Mouse (Mus musculus) NIH3T3 (cell line): Measurements from ENCODE around the gene Sfta2.
A peak's percentile ranks its signal among the peaks of the same experiment; 100 is the strongest.

Experiments used
- DNase-seq: peaks from one replicate; pipeline ENCODE4 v3.0.0-alpha.2; 2012; ENCODE audit warnings: low read depth

Sfta2 gene

DNA sequence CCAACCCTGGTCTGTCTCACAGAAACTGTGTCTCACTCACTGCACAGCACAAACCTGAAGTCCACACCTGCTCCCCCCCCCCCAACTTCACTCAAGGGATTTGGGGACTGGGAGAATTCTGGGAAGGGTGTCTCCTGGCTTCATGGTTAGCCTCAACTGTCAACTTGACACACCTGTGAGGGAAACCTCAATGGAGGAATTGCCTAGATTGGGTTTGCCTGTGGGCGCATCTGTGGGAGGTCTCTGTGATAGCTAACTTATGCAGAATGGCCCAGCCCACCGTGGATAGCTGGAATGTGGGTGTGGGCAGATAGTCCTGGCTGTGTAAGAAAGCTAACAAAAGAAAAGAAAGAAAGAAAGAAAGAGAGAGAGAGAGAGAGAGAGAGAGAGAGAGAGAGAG, at the start of gene Sfta2:
Gene Sfta2, plus strand, starts transcription at position 301 of the 400 bp plus-strand sequence.
- DNase-seq, result no peak

DNA sequence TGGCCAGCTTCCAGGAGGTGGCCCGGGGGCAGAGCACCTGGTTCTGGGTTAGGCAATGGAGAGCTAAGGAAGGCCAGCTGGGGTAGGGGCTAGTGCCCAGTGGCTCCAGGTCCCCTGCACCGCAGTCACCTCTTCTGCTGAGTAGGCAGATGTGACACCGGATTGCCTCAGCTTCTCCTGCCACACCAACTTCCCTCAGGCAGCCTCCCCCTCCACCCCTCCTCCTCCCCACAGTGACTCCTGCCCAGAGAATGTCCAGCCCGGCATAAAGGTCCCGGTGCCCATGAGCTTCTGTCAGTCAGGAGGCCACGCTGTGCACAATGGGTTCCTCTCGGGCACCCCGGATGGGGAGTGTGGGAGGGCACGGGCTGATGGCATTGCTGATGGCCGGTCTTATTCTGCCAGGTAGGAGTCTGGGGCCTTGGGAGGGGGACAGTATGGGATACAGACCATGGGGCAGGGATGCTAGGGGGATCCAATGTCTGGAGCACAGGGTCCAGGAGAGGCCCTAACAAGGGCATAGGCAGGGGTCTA, 49.4 kb upstream of the Sfta2 start, which contains the start of gene Cdsn:
Gene Cdsn, plus strand, starts transcription at position 248 of the 534 bp plus-strand sequence.
- DNase-seq, result peak; percentile 63

GRCm38 (mm10) chr17:35554321-35554720, 47.0 kb upstream of the Sfta2 start:
- no peak for DNase-seq

DNA sequence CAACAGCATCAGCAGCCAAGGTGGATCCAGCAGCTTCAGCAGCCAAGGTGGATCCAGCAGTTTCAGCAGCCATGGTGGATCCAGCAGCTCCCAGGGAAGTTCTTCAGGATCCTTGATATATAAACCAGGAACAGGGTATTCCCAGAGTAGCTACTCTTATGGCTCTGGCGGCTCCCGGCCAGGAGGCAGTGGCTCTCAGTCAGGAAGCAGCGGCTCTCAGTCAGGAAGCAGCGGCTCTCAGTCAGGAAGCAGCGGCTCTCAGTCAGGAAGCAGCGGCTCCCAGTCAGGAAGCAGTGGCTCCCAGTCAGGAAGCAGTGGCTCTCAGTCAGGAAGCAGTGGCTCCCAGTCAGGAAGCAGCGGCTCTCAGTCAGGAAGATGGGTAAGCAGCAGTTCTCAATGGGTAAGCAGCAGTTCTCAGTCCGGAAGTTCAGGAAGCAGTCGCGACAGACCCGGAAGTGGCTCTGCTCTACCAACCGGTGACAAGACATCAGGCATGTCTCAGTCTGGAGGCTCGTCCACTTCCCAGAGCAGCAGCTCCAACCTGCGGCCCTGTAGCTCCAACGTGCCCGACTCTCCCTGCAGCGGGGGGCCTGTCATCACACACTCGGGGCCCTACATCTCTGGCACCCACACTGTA, 46.5 kb upstream of the Sfta2 start:
- DNase-seq, result no peak

DNA sequence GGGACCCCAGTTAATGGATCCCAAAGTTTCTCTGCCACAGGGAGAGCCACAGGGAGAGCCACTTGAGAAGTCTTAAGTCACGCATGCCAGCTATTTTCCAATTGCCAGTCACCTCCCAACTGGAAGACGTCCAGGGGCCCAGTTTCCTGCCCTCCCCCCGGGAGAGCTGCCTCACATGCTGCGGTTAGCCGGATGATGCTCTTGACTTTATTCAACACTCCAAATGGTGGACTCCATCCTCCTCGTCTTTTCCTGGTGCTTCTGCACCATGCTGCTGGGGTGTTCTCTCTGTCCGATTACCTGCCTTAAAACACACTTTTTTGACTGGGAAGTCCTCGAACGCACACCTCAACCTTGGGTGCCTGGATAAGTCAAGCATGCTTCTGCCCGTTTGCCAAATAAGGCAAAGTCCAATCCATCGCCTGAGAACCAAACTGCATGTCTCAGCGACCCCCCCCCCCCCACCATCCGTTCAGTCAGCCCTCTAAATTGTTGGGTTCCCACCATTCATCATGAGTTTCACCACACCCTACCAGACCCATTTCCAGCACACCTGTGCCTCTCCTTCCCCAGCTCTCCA, 45.1 kb upstream of the Sfta2 start:
- no peak for DNase-seq

DNA sequence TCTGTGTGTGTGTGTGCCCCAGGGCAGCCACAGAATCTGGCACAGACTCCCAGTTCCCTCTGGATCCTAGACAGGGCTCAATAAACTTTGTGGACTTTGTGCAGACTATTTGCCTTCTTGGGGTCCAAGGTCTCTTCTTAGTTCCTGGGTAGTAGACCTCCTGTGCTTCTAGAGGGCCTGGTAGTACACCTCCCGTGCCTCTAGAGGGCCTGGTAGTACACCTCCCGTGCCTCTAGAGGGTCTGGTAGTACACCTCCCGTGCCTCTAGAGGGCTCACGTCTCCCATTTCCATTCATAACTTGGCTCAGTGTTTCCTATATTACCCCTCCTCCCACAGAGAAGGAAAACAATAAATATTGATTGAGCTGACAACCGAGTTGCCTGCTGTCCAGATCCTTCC, 44.5 kb upstream of the Sfta2 start:
- DNase-seq, result peak; percentile 94

DNA sequence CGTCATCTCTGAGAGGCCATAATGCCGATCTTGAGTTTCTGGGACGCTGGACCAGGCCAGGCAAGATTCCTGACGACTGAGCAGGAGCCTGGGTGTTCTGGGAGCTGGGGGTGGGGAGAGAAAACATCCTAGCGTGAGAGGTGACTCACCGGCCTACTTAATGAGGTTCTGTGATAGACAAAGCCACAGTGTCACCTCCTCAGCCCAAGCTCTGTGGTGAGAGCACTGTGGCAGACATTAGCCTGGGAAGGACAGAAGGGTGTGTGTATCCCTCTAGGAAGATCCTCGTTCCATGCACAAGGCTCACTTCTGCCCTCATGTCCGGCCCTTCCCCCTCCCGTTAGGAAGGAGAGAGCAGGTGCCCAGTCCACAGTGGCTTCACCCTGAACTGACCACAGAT, 44.0 kb upstream of the Sfta2 start:
- DNase-seq, result peak; percentile 82

GRCm38 (mm10) chr17:35558216-35558615, 43.1 kb upstream of the Sfta2 start:
- no peak for DNase-seq

DNA sequence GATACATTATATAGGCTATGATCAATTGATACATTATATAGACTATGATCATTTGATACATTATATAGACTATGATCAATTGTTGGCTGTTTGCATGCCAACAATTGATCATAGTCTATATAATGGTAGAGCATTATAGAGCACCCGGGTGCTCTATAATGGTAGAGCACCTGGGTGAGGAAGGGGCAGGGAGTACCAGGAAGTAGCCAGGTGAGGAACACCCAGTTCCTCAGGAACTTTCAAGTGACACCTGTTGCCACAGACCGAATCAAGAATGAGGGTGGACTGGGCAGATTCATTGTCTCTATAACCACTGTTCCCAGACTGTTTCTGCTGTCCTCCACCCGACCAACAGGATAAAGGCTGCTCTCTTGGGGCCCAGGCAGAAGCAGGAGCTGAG, 34.2 kb upstream of the Sfta2 start, which contains the start of gene 2300002M23Rik:
Gene 2300002M23Rik, plus strand, starts transcription at position 301 of the 400 bp plus-strand sequence.
- no peak for DNase-seq

- no peak for DNase-seq
These were observed 33.6 kb upstream of the Sfta2 start for GRCm38 (mm10) chr17:35567767-35568166.

GRCm38 (mm10) chr17:35569091-35569944, 32.0 kb upstream of the Sfta2 start:
- no peak for DNase-seq

GRCm38 (mm10) chr17:35570836-35571235, 30.5 kb upstream of the Sfta2 start:
- DNase-seq, result no peak

DNA sequence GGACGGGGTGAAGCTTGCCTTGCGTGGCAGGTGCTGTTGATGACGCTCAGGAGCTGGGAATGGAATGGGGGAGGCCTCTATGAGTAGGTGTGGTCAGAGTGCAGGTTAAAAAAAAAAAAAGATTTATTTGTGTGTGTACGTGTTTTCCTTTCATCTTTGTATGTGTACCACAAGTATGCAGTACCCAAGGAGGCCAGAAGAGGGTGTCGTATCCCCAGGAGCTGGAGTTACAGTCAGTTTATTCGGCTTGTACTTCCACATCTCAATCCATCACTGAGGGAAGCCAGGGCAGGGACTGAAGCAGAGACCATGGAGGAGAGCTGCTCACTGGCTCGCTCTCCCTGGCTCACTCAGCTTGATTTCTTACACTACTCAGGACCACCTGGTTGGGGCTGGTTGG, 29.9 kb upstream of the Sfta2 start:
- DNase-seq, result no peak

GRCm38 (mm10) chr17:35578211-35578610, 23.1 kb upstream of the Sfta2 start:
- peak; percentile 96 for DNase-seq

DNA sequence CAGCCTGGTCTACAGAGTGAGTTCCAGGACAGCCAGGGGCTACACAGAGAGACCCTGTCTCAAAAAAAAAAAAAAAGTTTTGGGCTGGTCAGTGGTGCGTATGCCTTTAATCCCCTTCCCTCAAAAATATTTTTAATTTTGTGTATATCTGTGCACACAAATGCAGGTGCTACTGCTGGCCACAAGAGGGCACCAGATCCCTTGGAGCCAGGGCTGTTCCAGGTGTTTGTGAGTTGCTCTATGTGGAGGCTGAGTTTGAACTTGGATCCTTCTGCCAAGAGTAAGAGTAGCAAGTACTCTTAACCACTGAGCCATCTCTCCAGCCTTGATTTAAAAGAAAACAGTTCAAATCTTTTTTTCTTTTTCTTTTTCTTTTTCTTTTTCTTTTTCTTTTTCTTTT, 18.4 kb upstream of the Sfta2 start:
- peak; percentile 62 for DNase-seq

- peak; percentile 94 for DNase-seq
These were observed 16.9 kb upstream of the Sfta2 start for GRCm38 (mm10) chr17:35584330-35584937.

GRCm38 (mm10) chr17:35587291-35587690, 14.1 kb upstream of the Sfta2 start:
- no peak for DNase-seq

DNA sequence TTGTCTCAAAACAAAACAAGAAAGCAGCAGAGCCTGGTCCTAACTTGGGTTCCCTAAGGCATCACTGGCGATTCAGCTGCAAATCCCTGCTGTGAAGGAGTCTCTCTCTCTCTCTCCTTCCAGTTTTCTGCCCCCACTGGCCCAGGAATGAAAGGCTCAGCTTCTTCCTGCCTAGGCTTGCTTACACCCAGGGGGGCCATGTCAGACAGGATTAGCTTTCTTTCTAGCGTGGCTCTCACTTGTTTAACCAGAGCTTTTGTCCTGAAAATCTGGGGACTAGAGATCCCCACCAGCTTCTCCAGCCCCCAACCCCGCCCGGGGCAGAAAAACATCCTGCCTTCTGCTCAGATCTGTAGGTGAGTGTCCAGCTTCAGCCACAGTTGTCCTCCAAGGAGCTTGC, 13.0 kb upstream of the Sfta2 start:
- peak; percentile 32 for DNase-seq

GRCm38 (mm10) chr17:35590410-35591218, 10.7 kb upstream of the Sfta2 start:
- DNase-seq, result peak; percentile 98

DNA sequence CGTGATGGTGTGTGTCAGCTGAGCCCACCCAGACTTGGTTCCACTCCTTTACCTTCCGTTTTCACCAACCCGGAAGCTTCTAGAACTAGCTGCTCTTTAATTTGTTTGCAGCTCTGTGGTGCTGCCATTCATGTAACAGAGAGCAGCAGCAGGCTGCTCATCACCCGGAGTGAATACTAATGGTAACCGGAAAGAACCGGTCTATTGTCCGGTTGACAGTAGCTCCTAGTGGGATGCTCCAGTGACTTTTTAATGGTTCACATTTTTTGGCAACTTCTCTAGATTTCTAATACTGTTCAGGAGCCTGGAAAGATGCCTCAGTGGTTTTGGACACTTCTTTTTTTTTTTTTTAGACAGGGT, 10.2 kb upstream of the Sfta2 start:
- DNase-seq, result no peak

DNA sequence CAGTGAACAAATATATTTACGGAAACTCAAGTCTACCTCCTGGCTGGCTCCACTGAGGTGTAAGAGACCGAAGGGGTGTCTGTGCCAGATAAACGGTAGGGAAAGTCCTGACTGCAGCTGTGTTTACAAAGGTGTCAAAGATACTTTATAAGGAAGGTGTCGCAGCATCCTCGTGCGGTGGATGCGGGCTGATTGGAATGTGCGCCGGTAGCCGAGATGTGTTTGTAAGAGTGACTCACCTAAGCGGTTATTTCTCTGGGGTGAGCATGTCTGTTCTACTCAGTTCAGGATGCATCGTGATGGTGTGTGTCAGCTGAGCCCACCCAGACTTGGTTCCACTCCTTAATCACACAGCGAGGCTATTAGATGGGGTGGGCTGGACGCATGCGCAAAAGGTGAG, 9.6 kb upstream of the Sfta2 start:
- peak; percentile 77 for DNase-seq
